Mouse (Mus musculus): Measurements from ENCODE around the gene Ikzf4.
A peak's percentile ranks its signal among the peaks of the same experiment; 100 is the strongest.

The Ikzf4 gene

DNA sequence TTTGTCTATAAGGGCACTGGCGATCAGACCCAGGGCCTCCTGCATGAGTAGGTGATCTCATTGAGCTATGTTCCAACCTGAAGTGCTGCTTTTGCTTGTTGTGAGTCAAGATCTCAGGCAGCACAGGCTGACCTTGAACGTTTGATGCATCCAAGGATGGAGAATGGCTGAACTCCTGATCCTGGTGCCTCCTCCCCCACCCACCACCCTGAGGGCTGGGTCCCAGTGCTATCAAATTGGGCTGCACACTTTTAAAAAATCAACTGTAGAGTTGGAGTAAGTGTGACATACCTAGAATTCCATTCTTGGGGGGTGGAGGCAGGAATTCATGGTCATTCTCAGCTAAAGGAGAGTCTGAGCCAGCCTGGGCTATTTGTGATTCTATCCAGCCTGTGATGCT is 39.3 kb downstream of the Ikzf4 start:
- no peak for DNase-seq (ENCODE audit: low read depth)

DNA sequence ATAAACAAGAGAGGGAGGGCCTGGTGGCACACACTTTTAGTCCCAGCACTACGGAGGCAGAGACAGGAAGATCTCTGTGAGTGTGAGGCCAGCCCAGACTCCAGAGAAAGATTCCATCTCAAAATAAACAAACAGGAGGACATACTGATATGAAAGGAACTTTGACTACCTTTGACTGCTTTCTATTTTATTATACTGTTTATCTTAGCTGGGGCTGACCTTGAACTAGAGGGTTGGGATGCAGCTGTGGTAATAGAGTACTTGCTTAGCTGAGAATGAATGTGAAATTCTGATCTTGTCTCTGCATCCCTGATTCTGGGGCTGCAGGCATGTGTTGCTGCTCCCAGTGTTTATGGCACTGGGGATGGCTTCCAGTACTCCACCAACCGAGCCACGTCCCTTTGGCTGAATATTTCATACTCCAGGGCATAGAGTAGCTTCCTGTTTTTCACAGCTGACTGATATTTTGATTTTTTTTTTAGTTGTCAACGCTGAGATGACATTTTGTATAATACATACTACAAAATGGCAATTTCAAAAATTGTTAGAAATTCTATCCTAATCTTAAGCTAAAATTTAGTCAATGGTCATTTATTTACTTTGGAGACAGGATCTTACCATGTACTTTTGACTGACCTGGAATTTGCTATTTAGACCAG is 43.2 kb downstream of the Ikzf4 start:
- no peak for DNase-seq (ENCODE audit: low read depth)

DNA sequence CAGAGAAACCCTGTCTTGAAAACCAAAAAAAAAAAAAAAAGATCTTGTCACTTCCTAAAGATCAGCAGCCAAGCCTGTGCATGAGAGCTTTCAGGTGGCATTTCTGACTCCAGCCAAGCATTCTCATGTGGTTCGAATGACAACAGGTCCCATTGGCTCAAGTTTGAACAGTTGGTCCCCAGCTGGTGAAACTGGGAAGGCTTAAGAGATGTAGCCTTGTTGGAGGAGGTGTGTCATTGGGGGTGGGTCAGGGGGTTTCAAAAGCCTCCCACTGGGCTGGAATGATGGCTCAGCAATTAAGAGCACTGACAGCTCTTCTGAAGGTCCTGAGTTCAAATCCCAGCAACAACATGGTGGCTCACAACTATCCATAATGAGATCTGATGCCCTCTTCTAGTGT is 44.3 kb downstream of the Ikzf4 start:
- DNase-seq (ENCODE audit: low read depth) = no peak

DNA sequence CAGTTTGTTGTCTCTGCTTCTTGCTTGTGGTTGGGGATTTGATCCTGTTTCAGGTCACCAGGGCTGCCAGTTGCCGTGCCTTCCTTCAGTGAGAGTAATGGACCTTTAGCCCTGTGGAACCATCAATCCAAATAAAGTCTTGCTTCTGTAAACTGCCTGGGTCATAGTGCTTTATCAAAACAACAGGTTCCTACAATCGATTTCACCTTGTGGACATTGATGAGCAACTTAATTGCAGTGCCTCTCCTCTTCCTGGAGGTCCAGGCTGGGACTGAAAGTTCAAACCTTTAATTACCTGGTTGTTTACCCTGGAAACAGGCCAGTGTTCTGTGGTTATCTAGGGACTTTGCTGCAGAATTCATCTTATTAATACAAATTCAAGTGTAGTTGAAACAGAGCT is 47.3 kb downstream of the Ikzf4 start:
- no peak for DNase-seq (ENCODE audit: low read depth)

DNA sequence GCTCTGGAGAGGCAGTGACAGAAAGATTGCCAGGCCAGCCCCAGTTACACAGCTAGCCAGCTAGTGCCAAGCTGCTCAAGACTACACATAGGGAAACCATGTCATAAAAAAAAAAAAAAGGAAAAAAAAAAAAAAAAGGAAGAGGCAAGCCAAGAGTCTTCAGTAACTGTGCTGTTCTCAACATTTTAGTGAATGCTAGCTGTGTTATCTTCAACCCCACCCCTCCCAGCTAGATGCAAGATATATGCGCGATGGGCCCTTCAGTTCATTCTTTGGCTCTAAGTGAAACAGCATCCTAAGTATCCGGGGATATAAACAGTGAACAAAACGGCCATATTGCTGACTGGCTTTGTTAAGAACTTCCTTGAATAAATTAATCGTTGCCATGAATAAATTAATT is 53.0 kb downstream of the Ikzf4 start:
- DNase-seq (ENCODE audit: low read depth) = no peak

DNA sequence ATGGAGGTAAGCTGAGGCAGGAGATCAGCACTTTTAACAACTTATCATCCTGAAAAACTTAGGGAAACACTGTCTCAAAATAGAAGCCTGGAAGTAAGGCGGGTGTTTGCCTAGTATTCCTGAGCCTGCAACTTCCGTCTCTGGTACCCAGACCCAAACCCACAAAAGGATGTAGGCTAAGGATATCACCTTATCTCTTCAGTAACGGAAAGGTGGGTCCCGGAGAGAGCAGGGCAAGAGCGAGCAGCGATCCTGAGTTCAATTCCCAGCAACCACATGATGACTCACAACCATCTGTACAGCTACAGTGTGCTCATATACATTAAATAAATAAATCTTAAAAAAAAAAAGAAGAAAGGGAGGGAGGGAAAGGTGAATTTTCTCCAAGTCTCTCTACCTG is 54.4 kb downstream of the Ikzf4 start:
- DNase-seq (ENCODE audit: low read depth) = no peak

DNA sequence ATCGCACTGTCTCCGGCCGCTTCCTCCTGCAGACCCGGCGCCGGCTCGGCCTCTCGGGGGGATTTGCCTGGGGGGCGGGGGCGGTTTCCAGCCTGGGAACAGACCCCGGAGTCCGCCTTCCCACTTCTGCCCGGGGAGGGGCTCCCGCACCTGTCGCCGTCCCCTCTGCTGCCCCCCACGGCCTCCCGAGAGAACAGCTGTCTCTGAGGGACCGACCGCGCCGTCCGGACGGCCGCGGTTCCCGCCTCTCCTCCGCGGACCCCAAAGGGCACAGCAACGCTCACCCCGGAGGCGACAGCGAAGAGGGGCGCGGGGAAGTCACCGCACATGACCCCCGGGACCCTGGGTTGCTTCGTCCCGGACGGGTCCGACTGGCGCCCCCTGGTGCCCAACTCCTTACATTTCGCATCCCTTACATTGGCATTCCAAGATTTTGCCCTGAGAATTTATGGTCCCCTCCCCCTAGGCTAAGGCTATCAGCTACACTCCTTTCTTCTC is 55.5 kb downstream of the Ikzf4 start:
- DNase-seq (ENCODE audit: low read depth) = peak; percentile 78

DNA sequence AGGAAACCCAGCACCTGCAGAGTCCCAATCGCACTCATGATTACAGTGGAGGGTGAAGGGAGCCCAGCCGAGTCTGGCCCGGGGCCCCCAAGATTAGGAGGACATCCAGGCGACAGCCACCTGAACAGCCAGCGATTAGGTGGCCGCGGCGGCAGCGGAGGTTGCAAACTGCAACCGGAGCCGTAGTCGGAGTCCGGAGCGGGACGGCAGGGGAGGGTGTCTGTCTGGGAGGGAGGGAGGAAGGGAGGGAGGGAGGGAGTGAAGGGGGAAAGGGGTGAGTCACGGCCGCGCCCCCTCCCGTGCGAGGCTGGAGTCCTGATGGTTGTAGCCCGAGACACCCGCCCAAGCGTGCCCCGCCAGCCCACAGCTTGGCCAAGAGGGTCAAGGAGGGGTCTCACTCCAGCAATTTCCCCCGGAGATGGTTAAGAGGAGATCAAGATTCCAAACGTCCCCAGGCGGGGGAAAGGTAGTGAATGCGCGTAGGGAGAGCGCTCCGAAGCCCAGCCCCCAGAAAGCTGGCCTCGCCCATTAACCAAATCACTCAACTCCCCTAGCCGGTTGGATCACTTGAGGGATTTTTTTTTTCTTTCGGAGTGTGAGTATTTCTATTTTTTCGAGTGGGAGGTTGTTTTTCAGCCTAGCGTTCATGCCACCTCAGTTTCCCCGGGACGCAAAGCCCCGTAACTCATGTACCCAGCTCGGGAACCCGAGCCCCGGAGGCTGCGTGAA is 56.2 kb downstream of the Ikzf4 start, which contains the start of gene Erbb3:
TSS of gene Erbb3 (minus strand) at position 189 of the 729 bp plus-strand sequence.
- peak; percentile 74 for DNase-seq (ENCODE audit: low read depth)

DNA sequence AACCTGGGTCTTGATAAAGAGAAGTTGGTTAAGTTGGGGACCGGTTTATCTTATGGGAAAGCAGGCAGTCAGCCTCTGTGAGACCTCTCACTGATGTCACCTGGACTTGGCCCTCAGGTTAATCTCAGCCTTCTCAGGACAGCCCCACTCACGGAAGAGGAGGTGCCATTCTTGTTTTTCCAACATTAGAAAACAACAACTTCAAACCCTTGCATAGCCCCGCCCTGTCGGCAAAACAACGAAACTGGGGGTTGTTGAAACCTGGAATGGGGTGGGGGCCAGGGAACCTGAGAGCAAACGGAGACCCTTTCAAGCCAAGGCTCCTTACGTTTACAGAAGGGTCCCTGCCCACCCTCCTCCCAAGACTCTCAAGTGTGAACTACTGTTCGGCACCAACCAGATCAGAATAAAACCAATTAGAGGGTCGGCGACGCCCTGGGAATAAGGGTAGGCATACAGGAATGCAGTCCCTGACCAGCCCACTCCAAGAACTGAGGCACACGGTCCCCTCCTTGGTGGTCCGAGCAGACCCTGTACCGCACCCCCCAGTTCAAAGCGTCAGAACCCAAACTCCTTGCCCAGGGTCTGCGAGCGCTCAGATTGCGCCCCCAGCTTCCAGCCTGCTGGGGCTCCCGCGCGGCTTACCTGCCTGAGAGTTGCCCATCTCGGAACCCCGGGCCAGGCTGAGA is 56.9 kb downstream of the Ikzf4 start:
- DNase-seq (ENCODE audit: low read depth) = no peak

DNA sequence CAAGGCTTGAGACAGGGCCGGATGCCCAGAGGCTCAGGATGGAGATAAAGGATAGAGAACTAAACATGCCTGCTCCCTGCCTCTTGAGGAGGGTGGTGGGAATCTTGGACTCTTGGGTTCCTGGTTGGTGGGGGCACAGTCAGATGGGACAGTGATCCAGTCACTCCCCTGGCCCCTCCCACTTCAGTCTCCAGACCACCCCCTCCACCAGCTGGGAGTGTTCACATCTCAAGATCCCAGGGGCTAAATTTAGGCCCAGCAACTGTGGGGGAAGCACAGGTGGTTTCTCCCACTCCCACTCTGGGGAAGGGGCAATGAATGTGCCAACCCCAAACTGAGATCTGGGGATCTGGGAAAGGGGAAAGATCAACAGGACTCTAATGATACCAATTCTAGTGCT is 57.7 kb downstream of the Ikzf4 start:
- no peak for DNase-seq (ENCODE audit: low read depth)

DNA sequence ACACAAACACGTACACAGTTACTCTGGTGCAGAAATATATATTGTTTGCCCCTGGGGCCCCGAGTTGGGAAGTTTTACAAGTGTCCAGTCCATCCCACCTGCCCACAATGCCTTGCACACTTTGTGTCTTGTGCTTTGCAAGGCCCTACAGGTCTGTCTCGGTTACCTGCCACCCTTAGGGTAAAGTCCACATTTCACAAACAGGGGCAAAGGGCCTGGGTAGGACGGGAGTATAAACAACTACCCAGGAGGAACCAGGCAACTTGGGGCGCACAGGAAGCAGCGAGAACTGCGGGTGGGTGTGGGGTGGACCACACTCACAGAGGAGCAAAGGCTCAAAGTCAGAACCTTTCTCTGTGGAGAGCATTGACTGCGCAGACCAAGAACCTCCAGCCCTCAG is 58.1 kb downstream of the Ikzf4 start:
- no peak for DNase-seq (ENCODE audit: low read depth)

DNA sequence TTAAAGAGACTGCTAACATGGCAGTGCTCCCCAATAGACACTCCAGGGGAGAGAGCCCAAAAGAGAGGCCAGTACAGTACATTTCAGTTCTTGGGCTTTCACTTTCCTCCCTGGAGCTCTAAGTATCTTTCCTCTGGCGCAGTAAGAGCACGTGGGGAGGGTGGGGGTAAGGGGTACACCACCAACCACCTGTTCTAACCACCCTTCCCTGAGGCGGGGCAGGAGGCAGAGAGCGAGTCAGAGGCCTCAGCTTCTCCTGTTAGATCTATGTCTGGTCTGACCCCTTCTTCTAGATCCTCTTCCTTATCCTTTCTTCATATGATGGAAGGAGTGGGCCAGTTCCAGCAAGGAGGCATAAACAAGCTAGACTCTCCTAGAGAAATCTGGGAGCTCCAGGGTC is 58.7 kb downstream of the Ikzf4 start:
- DNase-seq (ENCODE audit: low read depth) = no peak

DNA sequence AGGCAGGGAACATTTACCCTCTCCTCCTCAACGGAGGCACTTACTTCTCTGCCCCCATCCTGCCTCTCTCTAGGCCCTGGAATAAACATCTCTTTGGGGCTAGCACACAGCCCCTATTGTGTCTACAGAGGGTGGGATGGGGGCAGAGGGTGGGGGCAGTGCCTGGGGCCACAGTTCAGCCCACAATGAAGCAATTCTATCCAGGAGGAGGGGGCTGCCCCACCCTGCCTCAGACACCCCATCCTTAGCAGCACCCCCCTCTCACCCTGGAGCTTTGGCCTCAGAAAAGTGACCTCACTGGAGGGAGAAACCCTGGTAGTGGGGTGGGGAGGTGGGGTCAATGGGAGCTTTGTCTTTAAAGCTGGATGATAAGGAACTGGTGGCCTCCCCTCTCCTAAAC is 59.2 kb downstream of the Ikzf4 start:
- no peak for DNase-seq (ENCODE audit: low read depth)

DNA sequence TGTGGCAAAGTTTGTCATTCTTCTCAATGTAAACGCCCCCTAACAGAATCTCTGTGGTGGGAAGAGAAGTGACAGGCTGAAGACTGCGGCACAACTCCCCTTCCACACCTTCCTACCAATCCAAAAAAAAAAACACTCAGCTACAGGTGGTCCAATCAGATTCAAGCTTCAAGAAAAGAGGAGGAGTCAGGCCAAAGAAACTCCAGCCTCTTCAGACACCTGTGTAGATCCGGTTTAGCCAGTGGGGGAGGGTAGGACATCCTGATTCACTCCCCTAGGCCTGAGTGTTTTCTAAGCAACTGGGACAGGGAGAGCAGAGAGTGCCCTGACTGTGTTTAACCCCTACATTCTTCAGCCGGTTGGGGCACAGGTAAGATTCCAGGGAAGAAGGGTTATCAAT is 61.4 kb downstream of the Ikzf4 start:
- DNase-seq (ENCODE audit: low read depth) = no peak

DNA sequence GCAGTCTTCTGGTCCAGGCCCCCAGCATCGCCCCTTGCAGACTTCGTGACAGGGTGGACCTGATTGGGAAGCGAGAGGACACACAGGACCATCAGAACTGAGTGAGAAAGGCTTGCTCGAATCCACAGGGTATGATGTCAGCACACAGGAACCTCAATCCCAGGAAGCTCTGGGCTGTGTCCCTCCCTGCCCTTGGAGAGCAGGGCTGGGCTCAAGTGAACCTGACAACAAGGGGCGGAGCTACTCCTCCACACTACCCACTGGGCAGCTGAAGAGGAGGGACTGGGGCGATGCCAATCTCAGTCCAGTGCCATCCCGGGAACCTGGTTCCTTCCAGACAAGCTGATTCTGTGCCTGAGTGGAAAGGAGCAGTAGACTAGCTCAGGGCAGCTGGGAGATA is 62.1 kb downstream of the Ikzf4 start:
- DNase-seq (ENCODE audit: low read depth) = peak; percentile 39
